Mouse (Mus musculus): ENCODE data around the gene Vmn1r237.

Vmn1r237 gene

GRCm38 (mm10) chr17:21311565-21311964 is at the start of gene Vmn1r237:
Gene Vmn1r237 (plus strand): TSS chr17:21311865.
- DNase-seq (ENCODE audit: low spot score in 2 of 2), result no peak

- no peak for DNase-seq (ENCODE audit: low spot score in 2 of 2)
Measured at GRCm38 (mm10) chr17:21272103-21272502, 39.6 kb upstream of the Vmn1r237 start.

GRCm38 (mm10) chr17:21282642-21283041 is 29.0 kb upstream of the Vmn1r237 start, which contains the start of gene Vmn1r236:
Gene Vmn1r236 (plus strand): TSS chr17:21282942.
- DNase-seq (ENCODE audit: low spot score in 2 of 2), result no peak

GRCm38 (mm10) chr17:21284395-21284794 is 27.3 kb upstream of the Vmn1r237 start:
- DNase-seq (ENCODE audit: low spot score in 2 of 2), result no peak

GRCm38 (mm10) chr17:21289695-21290094 is 22.0 kb upstream of the Vmn1r237 start:
- no peak for DNase-seq (ENCODE audit: low spot score in 2 of 2)

Data from urinary bladder, postnatal 4 days (tissue).